Mouse (Mus musculus) C2C12 (cell line): ENCODE measurements around the gene Myt1l. TPM values are rescaled to one million over a fixed set of nuclear protein-coding genes. Genes with fewer than 3 reads are reported as not detected.

Experiments
- H3K27me3 ChIP-seq: one replicate; pipeline ENCODE4 v1.6.1; 2011; ENCODE audit not compliant: control insufficient read depth, insufficient read depth, insufficient read length
- H3K36me3 ChIP-seq: one replicate; pipeline ENCODE4 v1.6.1; 2011; ENCODE audit not compliant: control insufficient read depth, insufficient read depth
- H3K4me3 ChIP-seq: one replicate; pipeline ENCODE4 v1.5.1; 2011; ENCODE audit warnings: mild to moderate bottlenecking, control low read depth; ENCODE audit not compliant: poor library complexity, insufficient read depth, severe bottlenecking
- H3K79me2 ChIP-seq: one replicate; pipeline ENCODE4 v1.6.1; 2011; ENCODE audit not compliant: control insufficient read depth, insufficient read depth
- H3K79me3 ChIP-seq: one replicate; pipeline ENCODE4 v1.6.1; 2011; ENCODE audit warnings: low read depth, control low read depth
- H3ac ChIP-seq: one replicate; pipeline ENCODE3; 2011; ENCODE audit warnings: low read depth; ENCODE audit not compliant: control insufficient read depth, insufficient read length
- CEBPB ChIP-seq: IDR thresholded peaks from one replicate; pipeline ENCODE4 v1.6.1; 2011; ENCODE audit warnings: low read depth, mild to moderate bottlenecking, control low read depth, moderate library complexity
- CTCF ChIP-seq: IDR thresholded peaks from one replicate; pipeline ENCODE4 v1.5.1; 2011; ENCODE audit not compliant: control insufficient read depth, insufficient read depth, insufficient read length
- FOSL1 ChIP-seq: IDR thresholded peaks from one replicate; pipeline ENCODE4 v1.8.0; 2011; ENCODE audit warnings: mild to moderate bottlenecking, low read length; ENCODE audit not compliant: poor library complexity, insufficient read depth, severe bottlenecking
- MAX ChIP-seq: IDR thresholded peaks from one replicate; pipeline ENCODE4 v1.6.1; 2011; ENCODE audit warnings: mild to moderate bottlenecking, control low read depth
- MYOD1 ChIP-seq: IDR thresholded peaks from one replicate; pipeline ENCODE4 v1.6.1; 2011; ENCODE audit warnings: low read depth; ENCODE audit not compliant: control insufficient read depth, insufficient read length
- MYOG ChIP-seq: IDR thresholded peaks from one replicate; pipeline ENCODE4 v1.6.1; 2011; ENCODE audit not compliant: control insufficient read depth, insufficient read length; ENCODE audit errors: extremely low read depth
- USF1 ChIP-seq: IDR thresholded peaks from one replicate; pipeline ENCODE4 v1.6.1; 2011; ENCODE audit warnings: low read depth, mild to moderate bottlenecking, control low read depth, moderate library complexity
- polyA plus RNA-seq: library from polyadenylated mRNA; unstranded; fragments of >200 nt; fragmentation: generic; extraction: Trizol; gene quantifications from one replicate; pipeline ENCODE4 v1.2.1, GENCODE M21; 2012; ENCODE audit warnings: missing spikeins

Myt1l gene
- polyA plus RNA-seq, 1 experiment, result not detected

- H3ac ChIP-seq, result no peak overlapping the region
- H3K4me3 ChIP-seq, result no peak overlapping the region
- no peaks in the 10 kb centered on the region for H3K27me3 ChIP-seq
- H3K36me3 ChIP-seq, result no peaks in the 10 kb centered on the region
- no peaks in the 10 kb centered on the region for H3K79me3 ChIP-seq
- TF ChIP-seq USF1 (no peak), MYOD1 (no peak), CEBPB (no peak), FOSL1 (no peak), CTCF (no peak), MYOG (no peak), MAX (no peak)
- H3K79me2 ChIP-seq, result no peaks in the 10 kb centered on the region
Measured at GRCm38 (mm10) chr12:29695194-29695593, 167.0 kb downstream of the Myt1l start.

- H3K79me3 ChIP-seq, result no peaks in the 10 kb centered on the region
- no peak for TF ChIP-seq MYOG
- H3ac ChIP-seq, result no peak overlapping the region
- no peak overlapping the region for H3K4me3 ChIP-seq
- H3K36me3 ChIP-seq, result no peaks in the 10 kb centered on the region
- no peaks in the 10 kb centered on the region for H3K79me2 ChIP-seq
- H3K27me3 ChIP-seq, result no peaks in the 10 kb centered on the region
Measured at GRCm38 (mm10) chr12:29697526-29698500, 169.6 kb downstream of the Myt1l start.

GRCm38 (mm10) chr12:29698541-29698940 is 170.4 kb downstream of the Myt1l start:
- no peak overlapping the region for H3K4me3 ChIP-seq
- H3K27me3 ChIP-seq, result no peaks in the 10 kb centered on the region
- TF ChIP-seq MYOD1 (no peak), MAX (no peak), CTCF (no peak), MYOG (no peak), USF1 (no peak), CEBPB (no peak), FOSL1 (no peak)
- no peaks in the 10 kb centered on the region for H3K79me2 ChIP-seq
- no peak overlapping the region for H3ac ChIP-seq
- no peaks in the 10 kb centered on the region for H3K79me3 ChIP-seq
- no peaks in the 10 kb centered on the region for H3K36me3 ChIP-seq

- Histone ChIP-seq H3K79me3 (no peaks in the 10 kb centered on the region), H3ac (no peak overlapping the region), H3K4me3 (no peak overlapping the region), H3K79me2 (no peaks in the 10 kb centered on the region), H3K36me3 (no peaks in the 10 kb centered on the region), H3K27me3 (no peaks in the 10 kb centered on the region)
- no peak for TF ChIP-seq CEBPB
- TF ChIP-seq CTCF, result no peak
- TF ChIP-seq USF1, result no peak
- no peak for TF ChIP-seq MAX
- TF ChIP-seq FOSL1, result no peak
- TF ChIP-seq MYOG, result no peak
- no peak for TF ChIP-seq MYOD1
Measured at GRCm38 (mm10) chr12:29698976-29699375, 170.8 kb downstream of the Myt1l start.

DNA sequence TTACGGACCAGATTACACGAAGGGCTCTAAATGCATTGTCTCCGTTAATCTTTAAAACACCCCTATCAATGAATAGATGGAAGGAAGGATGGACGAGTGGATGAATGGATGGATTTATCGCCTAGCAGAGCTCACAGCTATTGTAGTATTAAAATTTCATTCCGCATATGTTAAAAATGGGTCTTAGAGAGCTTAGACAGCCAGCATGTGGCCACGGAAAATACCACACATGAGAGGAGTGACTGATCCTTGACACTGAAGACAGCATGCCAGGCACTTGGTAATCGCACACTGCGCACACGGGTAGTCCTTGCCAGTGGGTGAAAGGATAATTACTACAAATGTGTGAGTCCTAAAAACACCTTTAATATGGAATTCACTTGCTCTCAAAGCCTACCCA is 171.2 kb downstream of the Myt1l start:
- Histone ChIP-seq H3K4me3 (no peak overlapping the region), H3K27me3 (no peaks in the 10 kb centered on the region), H3K79me3 (no peaks in the 10 kb centered on the region), H3K79me2 (no peaks in the 10 kb centered on the region), H3K36me3 (no peaks in the 10 kb centered on the region), H3ac (no peak overlapping the region)
- TF ChIP-seq USF1, result no peak
- TF ChIP-seq CTCF, result no peak
- TF ChIP-seq MYOD1, result no peak
- TF ChIP-seq CEBPB, result no peak
- no peak for TF ChIP-seq FOSL1
- TF ChIP-seq MAX, result no peak
- no peak for TF ChIP-seq MYOG

DNA sequence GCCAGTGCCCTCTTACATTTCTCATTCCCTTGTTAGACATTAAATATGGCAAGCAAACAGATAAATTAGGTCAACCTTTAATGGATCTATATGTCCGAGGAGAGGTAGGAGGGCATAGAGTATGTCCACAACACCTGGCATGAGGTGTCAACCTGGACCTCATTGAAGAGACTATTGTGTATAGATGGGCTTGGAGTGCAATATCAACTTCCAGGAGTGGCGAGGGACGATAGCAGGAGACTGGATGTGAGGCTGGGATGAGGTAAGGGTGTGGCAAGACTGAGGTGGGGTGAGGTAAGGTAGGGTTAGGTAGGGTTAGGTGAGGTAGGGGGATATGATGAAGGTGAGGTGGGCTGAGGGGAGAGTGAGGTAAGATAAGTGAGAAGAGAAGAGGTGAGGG is 171.8 kb downstream of the Myt1l start:
- no peak overlapping the region for H3ac ChIP-seq
- TF ChIP-seq USF1, result no peak
- TF ChIP-seq FOSL1, result no peak
- no peak for TF ChIP-seq CEBPB
- TF ChIP-seq CTCF, result no peak
- no peak for TF ChIP-seq MAX
- TF ChIP-seq MYOD1, result no peak
- no peak for TF ChIP-seq MYOG
- no peaks in the 10 kb centered on the region for H3K27me3 ChIP-seq
- no peaks in the 10 kb centered on the region for H3K79me3 ChIP-seq
- H3K79me2 ChIP-seq, result no peaks in the 10 kb centered on the region
- no peaks in the 10 kb centered on the region for H3K36me3 ChIP-seq
- no peak overlapping the region for H3K4me3 ChIP-seq
